Mouse (Mus musculus) thymus, adult 2 months (tissue): ENCODE results near the gene Tmem260.

ENCODE experiments used
- CTCF ChIP-seq: fragments of 200-500 bp; IDR thresholded peaks from 2 replicates; pipeline ENCODE4 v1.5.1; 2012; ENCODE audit warnings: mild to moderate bottlenecking, control low read depth, low read length, moderate library complexity, borderline replicate concordance; ENCODE audit not compliant: control insufficient read depth, poor library complexity, insufficient read depth; ENCODE audit errors: extremely low read depth
- POLR2A ChIP-seq: fragments of 200-500 bp; IDR thresholded peaks from 2 replicates; pipeline ENCODE4 v1.6.1; 2012; ENCODE audit warnings: mild to moderate bottlenecking, low read length, control low read depth, moderate library complexity; ENCODE audit not compliant: control insufficient read depth, poor library complexity, insufficient read depth; ENCODE audit errors: extremely low read depth

DNA sequence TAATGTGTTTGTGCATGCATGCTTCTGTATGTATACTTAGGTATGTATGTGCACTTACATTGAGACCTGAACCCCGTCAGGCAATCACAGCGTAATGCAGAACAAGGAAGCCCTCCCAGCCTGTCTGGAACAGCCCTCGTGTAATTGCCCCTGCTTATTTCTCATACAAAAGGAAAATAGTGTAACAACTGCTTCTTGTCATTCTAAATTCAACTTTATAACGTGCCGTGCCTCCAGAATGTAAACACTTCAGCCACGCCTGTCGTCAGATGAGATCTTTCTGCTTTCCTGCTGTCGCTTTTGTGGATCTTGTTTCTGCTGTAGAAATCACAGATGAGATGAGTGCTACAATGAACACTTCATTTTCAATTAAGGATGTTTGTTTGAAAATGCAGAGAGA lies 30.4 kb downstream of the Tmem260 start:
- TF ChIP-seq POLR2A (no peak), CTCF (no peak)
